ENCODE assay signal across 8 mouse cellular contexts in the genomic region with DNA sequence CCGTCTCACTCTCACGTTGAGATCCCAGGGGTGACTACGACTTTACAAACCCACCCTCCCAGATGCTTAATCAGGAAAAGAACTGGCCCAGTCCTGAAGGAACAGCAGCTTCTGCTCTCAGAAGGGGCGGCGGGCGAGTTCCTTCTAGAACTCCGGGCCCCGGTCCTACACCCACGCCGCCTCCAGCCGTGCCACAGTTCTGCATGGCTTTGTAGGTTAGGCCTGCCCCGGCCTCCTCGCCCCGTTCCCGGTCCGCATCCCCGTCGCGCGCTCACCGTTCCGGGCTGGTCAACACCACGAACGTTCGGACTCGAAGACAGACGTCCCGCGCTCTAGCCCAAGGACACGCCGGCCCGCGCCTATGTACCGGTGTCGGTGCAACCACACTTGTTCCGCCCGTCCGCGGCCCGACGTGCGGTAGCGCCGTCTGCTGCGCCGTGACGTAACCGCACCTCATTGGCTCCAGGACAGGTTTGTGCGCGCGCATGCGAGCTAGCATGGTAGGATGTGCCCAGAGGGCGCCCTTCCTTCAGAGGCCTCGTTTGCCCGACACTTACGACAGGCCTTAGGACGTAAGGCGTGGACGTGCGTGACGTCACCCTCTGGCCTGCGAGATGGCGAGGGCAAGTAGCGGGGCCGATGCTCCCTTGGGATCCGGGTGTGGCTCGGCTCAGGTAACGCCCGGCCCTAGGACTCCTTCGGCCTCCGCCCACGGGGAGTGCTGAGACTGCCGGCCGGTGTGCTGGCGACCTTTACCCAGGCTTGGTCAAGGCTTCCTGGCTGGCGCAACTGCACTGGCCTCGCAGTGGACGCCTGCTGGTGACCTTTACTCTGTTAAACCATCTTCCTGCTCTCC. TPM values are rescaled to one million over a fixed set of nuclear protein-coding genes. Genes with fewer than 3 reads are reported as not detected.
DNase-seq lines count a peak whose midpoint lies in the region; ATAC-seq and TF ChIP-seq lines count a peak whose summit lies in the region.

Cycs (minus strand) TSS at position 398 of the 856 bp plus-strand sequence.

- H3K4me1 ChIP-seq in bone marrow macrophage, adult 2 months (ENCODE audit: control insufficient read depth, insufficient read depth, low read length): peaks cover 9% of the 10 kb centered on the region
- H3K4me1 ChIP-seq in embryonic fibroblast, embryonic 13.5 days (ENCODE audit: control insufficient read depth, insufficient read depth, low read length): no peaks in the 10 kb centered on the region; the same call in 1 of the 2 replicates
- H3K4me1 ChIP-seq in kidney, embryonic 14.5 days (ENCODE audit: control insufficient read depth, insufficient read depth, low read length): peaks cover 3% of the 10 kb centered on the region; the same call in 1 of the 2 replicates
- H3K4me1 ChIP-seq in limb, embryonic 15.5 days: peaks cover 7% of the 10 kb centered on the region; the same call in 1 of the 2 replicates

- under 1% methylated on average over 78 of the region's 78 CpGs for WGBS in kidney, embryonic 14.5 days
- under 1% methylated on average over 78 of the region's 78 CpGs for WGBS in limb, embryonic 15.5 days

- H3K36me3 ChIP-seq in kidney, embryonic 14.5 days (ENCODE audit: control insufficient read depth, insufficient read depth, low read length): peaks cover 6% of the 10 kb centered on the region; the same call in 1 of the 2 replicates
- H3K36me3 ChIP-seq in limb, embryonic 15.5 days: peaks cover 22% of the 10 kb centered on the region

- peak within 1 kb of the TSS; percentile 82 for H3K4me3 ChIP-seq in bone marrow macrophage, adult 2 months (ENCODE audit: insufficient read depth, low read length)
- peak within 1 kb of the TSS; percentile 90 for H3K4me3 ChIP-seq in embryonic fibroblast, embryonic 13.5 days (ENCODE audit: insufficient read depth, low read length)
- H3K4me3 ChIP-seq in kidney, embryonic 14.5 days (ENCODE audit: low read length): peak within 1 kb of the TSS; percentile 93
- peak within 1 kb of the TSS; percentile 83 for H3K4me3 ChIP-seq in limb, embryonic 15.5 days

- no peaks in the 10 kb centered on the region for H3K9me3 ChIP-seq in kidney, embryonic 14.5 days (ENCODE audit: control insufficient read depth, low read length)
- no peaks in the 10 kb centered on the region for H3K9me3 ChIP-seq in limb, embryonic 15.5 days

- peak within 1 kb of the TSS; percentile 92 for H3K9ac ChIP-seq in kidney, embryonic 14.5 days (ENCODE audit: low read depth, low read length)
- peak within 1 kb of the TSS; percentile 62 for H3K9ac ChIP-seq in limb, embryonic 15.5 days

- peak; percentile 99 for ATAC-seq in kidney, embryonic 14.5 days (ENCODE audit: low FRiP score, low TSS enrichment)
- peak; percentile 97 for ATAC-seq in limb, embryonic 15.5 days (ENCODE audit: insufficient number of reproducible peaks, low FRiP score, low TSS enrichment, low read depth)

- TF ChIP-seq POLR2A in bone marrow macrophage, adult 2 months (IDR thresholded peaks at IDR 0.05; ENCODE audit: borderline replicate concordance, low read depth, low read length): peak; percentile 54
- TF ChIP-seq POLR2A in embryonic fibroblast, embryonic 13.5 days (IDR thresholded peaks at IDR 0.05; ENCODE audit: low read depth, low read length): peak; percentile 90

- no peak for TF ChIP-seq CTCF in bone marrow macrophage, adult 2 months (IDR thresholded peaks at IDR 0.05; ENCODE audit: low read depth, low read length)
- 0 out of 2 replicates have a peak, but pooled peaks have one; percentile 4 for TF ChIP-seq CTCF in embryonic fibroblast, embryonic 13.5 days (IDR thresholded peaks at IDR 0.05; ENCODE audit: borderline replicate concordance, insufficient read depth, low read length)

- peak within 1 kb of the TSS; percentile 56 for H3K27ac ChIP-seq in bone marrow macrophage, adult 2 months (ENCODE audit: insufficient read depth, low read depth, low read length)
- peak within 1 kb of the TSS; percentile 12 for H3K27ac ChIP-seq in embryonic fibroblast, embryonic 13.5 days (ENCODE audit: insufficient read depth, low read length)
- H3K27ac ChIP-seq in kidney, embryonic 14.5 days (ENCODE audit: low read depth, low read length): peak within 1 kb of the TSS; percentile 77
- peak within 1 kb of the TSS; percentile 83 for H3K27ac ChIP-seq in limb, embryonic 15.5 days

- DNase-seq in A20 (ENCODE audit: low read depth, low spot score): peak; percentile 100
- peak; percentile 100 for DNase-seq in heart, adult 9 months (ENCODE audit: low spot score in 2 of 2)
- peak; percentile 98 to 99 for DNase-seq in monocyte, adult 2 months (ENCODE audit: low read depth in 1 of 2, low spot score in 2 of 2)
- DNase-seq in spleen, postnatal 36 days (ENCODE audit: low spot score in 2 of 2): peak; percentile 99

- no peaks in the 10 kb centered on the region for H3K27me3 ChIP-seq in kidney, embryonic 14.5 days (ENCODE audit: control insufficient read depth, insufficient read depth, low read length)
- no peaks in the 10 kb centered on the region for H3K27me3 ChIP-seq in limb, embryonic 15.5 days

- H3K4me2 ChIP-seq in kidney, embryonic 14.5 days (replicated peaks; ENCODE audit: low read depth, low read length): peak within 1 kb of the TSS; percentile 82
- peak within 1 kb of the TSS; percentile 67 for H3K4me2 ChIP-seq in limb, embryonic 15.5 days

RNA-seq across cellular contexts. Expression of gene Cycs, which starts in this region (rescaled TPM):
- polyA plus RNA-seq in bone marrow macrophage, adult 2 months (2012; ENCODE audit: insufficient read depth, insufficient read length, missing spikeins): 6.7 and 10.3 TPM in 2 replicates
- polyA plus RNA-seq in embryonic fibroblast, embryonic 13.5 days (2011; ENCODE audit: insufficient read length, low read depth, missing spikeins): 11.0 and 16.8 TPM in 2 replicates
- polyA plus RNA-seq in kidney, embryonic 14.5 days (2014; fragmentation: Nextera tagmentation; extraction: Ambion mirVana): 79.5 and 97.6 TPM in 2 replicates
- polyA plus RNA-seq in limb, embryonic 15.5 days (2015; fragmentation: Nextera tagmentation; extraction: Ambion mirVana): 50.5 and 51.4 TPM in 2 replicates

Comparison
In these comparisons a context has a peak if more than half of its experiments do, and no peak if none do; other contexts are left out.
1. Peak in every context shown above with its lines: DNase-seq, ATAC-seq, H3K4me3 ChIP-seq and H3K27ac ChIP-seq.
2. H3K27ac ChIP-seq: peak in every context shown above with its lines; median percentile 83 in limb, embryonic 15.5 days; 77 in kidney, embryonic 14.5 days; 56 in bone marrow macrophage, adult 2 months; 12 in embryonic fibroblast, embryonic 13.5 days.